Mouse (Mus musculus) T-cell, adult 2 months (primary cell): ENCODE measurements around the gene Pacsin2.

Experiments
- DNase-seq: peaks from one replicate; pipeline ENCODE4 v3.0.0; 2022; ENCODE audit warnings: low spot score

The Pacsin2 gene

GRCm38 (mm10) chr15:83451621-83452210 is 12.7 kb downstream of the Pacsin2 start:
- DNase-seq, result no peak

GRCm38 (mm10) chr15:83450007-83450406 is 14.4 kb downstream of the Pacsin2 start:
- DNase-seq, result no peak

DNA sequence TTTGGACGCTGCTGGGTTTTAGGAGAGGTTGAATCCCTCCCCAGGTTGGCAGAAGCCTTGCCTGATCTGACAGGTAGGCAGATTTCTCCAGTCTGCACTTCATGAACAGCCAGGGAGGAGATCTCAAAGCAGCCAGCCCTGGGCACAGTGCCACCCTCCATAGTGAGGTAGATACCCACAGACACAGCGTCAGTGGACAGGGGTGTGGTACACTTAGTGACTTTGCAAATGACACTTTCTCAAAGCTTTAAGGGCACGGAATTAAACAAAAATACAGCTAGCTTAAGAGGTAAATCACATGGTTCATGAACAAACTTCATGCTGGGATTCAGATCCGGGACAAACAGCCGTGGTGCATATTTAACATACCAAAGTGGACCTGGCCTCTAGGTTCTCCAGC is 15.8 kb downstream of the Pacsin2 start:
- no peak for DNase-seq

- no peak for DNase-seq
Measured at GRCm38 (mm10) chr15:83447791-83448544, 16.4 kb downstream of the Pacsin2 start.

DNA sequence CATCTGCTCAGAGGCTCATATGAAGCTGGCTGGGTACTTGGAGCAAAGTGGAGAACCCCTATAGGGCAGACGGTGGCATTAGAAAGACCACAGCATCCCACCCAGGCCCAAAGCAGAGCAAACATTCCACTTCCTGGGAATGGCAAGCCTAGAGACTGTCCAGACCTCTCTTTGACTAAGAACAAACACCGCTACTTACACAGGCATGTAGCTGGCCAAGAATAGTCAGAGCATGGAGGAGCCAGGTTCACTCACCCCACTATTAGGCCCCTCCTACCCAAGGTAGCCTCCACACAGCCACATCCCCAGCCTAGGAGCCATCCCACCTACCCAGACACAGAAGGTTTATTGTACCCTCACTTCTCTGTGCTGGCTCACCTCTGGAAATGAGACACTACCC is 18.5 kb downstream of the Pacsin2 start:
- DNase-seq, result no peak

- DNase-seq, result no peak
Measured at GRCm38 (mm10) chr15:83445383-83445782, 19.0 kb downstream of the Pacsin2 start.

DNA sequence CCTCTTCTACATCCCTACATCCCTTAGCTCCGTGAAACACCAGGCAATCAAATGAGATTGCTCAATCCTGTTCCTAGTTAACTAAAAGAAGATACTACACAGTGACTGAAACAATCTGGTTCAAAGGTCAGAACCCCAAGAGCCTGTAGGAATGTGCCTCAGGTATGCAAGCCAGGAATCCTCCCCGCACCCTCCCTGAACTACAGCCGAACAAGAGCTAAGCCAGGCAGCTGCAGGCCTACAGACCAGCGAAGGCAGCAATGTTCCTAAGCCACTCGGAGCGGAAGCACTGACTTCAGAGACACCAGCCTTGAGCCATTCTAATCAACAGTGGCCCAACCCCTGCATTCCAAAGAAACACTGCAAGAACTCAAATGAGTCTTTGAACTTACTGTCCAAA is 20.0 kb downstream of the Pacsin2 start:
- DNase-seq, result no peak

GRCm38 (mm10) chr15:83442495-83443037 is 21.8 kb downstream of the Pacsin2 start:
- no peak for DNase-seq

DNA sequence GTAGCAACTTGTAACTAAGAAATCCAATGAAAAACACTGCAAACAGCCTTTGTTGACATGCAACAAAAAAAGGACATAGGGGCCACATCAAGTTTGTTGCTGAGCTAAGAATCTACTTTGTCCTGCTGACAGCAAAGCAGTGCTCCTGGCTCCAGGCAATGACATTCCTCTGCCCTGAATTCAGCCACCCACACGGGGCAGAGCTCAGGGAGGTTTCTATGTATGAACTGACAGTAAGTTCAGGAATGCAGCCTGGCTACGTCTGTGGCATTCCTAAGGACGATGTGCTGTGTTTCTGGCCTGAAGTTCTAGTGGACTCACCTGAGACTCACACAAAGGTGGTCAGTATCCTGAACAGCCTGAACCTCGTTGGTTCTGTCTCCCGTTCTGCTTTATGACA is 23.7 kb downstream of the Pacsin2 start:
- DNase-seq, result no peak

DNA sequence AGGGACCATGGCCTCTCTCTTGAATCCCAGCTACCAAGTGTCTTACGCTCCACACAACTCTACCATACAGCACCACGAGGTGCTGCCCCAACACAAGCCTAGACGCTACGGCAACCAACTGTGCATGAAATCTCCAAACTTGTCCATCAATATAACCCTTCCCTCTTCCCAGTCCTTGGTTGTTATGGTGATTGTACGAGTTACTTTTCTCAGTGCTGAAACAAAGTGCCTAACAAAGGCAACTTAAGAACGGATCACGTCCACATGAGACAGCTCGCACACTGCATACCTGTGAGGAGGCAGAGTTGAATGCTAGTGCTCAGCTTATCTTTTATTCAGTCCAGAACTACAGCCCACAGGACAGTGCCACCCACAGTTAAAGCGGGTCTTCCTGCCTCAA is 27.9 kb downstream of the Pacsin2 start:
- DNase-seq, result no peak

GRCm38 (mm10) chr15:83435324-83436090 is 28.9 kb downstream of the Pacsin2 start:
- DNase-seq, result no peak

DNA sequence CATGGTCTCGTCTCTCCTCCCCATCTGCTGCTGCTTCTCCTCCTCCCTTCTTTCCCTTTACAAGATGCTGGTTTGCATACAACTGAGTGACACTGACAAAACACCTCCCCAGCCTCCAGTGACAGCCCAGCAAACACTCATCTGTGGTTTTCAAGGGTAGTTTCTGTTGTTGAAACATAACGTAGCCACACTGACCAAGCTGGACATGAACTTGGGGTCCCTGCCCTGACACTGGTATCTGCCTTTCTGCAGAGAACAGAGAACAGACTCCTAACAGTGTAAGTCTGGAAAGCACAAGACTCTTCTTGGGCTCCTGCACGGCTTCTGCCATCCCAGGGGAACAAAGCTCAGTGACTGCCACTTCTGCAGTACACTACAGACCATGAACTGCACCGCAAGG is 29.7 kb downstream of the Pacsin2 start:
- DNase-seq, result no peak

GRCm38 (mm10) chr15:83433344-83433743 is 31.1 kb downstream of the Pacsin2 start:
- DNase-seq, result no peak

GRCm38 (mm10) chr15:83432231-83433031 is 32.0 kb downstream of the Pacsin2 start:
- DNase-seq, result peak; percentile 16

DNA sequence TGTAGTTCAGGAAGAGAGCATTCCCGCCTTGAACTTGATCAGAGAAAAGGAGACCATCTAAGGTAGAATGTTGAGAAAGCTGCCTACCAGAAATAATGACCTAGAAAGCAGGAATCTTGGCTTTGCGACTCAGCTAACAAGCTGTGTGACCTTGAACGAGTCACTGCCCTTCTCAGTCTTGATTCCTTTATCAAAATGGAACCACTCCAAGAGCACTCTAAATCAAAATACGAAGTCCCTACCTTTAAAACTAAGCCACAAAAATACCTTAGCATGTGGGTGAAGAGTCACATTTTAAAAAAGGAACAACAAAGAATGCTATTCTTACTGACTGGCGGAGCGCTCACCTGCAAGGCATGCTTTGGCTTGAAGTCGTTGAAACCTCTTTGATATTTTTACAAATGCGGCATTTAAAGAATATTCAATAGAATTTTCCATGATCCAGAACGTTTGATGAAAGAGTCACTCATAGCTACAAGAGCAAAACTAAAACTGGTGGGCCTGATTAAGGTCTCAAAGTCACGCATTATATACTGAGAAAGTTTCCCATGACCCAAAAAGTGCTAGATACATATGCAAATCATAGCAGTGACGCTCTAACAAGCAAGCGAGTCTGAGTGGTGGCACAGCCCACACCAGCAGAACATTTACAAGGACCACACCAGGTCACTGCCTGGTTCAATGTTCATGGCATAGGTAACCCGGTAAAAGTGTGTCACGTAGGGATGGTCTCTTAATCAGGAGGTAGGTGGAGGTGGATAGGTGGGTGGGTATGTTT is 33.2 kb downstream of the Pacsin2 start:
- DNase-seq, result no peak

GRCm38 (mm10) chr15:83430419-83430818 is 34.0 kb downstream of the Pacsin2 start:
- no peak for DNase-seq

- no peak for DNase-seq
Measured at GRCm38 (mm10) chr15:83428586-83428985, 35.8 kb downstream of the Pacsin2 start.

- DNase-seq, result no peak
Measured at GRCm38 (mm10) chr15:83427294-83428163, 36.9 kb downstream of the Pacsin2 start.

GRCm38 (mm10) chr15:83425794-83426193 is 38.6 kb downstream of the Pacsin2 start:
- peak; percentile 23 for DNase-seq

GRCm38 (mm10) chr15:83425277-83425676 is 39.1 kb downstream of the Pacsin2 start:
- DNase-seq, result no peak
